Mouse (Mus musculus) spleen, postnatal 36 days (tissue): ENCODE data around the gene Pde11a.

Source experiments
- DNase-seq, 2 experiments: peaks; one replicate each; pipeline ENCODE4 v3.0.0; 2022; ENCODE audit warnings: low spot score in 2 of 2, mixed read lengths in 1 of 2

The Pde11a gene

DNA sequence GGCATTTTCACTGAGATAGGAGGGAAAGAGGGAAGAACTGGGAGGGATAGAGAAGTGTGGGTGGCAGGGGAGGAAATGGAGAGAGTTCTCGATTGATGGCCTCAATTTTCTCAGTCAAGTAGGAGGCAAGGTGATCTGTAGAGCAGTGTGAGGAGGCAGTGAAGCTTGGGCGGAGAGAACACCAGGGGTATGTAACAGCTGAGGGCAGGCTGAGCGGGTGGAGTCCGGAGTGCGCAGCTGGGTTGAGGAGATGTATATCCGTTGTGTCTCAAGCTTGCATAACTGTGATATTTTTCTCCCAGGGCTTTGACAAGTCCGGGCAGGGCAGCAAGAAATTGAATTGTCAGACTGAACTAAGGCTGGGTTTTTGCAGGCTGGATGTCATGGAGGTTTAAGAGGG is 281.0 kb downstream of the Pde11a start:
- no peak for DNase-seq

DNA sequence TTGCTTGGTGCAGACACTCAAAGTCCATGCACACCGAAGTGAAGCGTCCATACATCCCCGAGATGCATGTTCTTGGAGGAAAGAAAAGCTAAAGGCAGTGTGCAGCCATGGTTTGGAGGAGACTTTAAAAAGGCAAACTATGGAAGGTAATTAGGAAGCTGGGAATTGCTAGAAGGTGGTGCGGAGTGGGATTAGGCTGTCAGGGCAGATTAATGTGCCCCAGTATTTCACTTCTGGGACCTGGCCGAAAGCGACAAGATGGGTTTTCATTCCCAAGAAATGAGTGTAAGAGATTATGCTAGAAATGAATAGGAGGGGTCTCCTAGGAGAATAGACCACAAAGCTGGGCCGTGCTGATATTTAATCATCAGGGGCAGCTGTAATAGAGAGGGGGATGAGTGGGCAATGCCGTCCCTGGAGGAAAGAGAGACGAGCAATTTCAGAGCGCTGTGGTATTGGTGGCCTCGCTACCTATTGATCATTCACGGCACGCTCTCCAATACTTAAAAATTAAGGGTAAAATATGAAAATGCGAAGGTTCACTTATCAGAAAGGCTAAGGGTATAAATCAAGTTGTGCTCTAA is 284.7 kb downstream of the Pde11a start:
- no peak for DNase-seq

DNA sequence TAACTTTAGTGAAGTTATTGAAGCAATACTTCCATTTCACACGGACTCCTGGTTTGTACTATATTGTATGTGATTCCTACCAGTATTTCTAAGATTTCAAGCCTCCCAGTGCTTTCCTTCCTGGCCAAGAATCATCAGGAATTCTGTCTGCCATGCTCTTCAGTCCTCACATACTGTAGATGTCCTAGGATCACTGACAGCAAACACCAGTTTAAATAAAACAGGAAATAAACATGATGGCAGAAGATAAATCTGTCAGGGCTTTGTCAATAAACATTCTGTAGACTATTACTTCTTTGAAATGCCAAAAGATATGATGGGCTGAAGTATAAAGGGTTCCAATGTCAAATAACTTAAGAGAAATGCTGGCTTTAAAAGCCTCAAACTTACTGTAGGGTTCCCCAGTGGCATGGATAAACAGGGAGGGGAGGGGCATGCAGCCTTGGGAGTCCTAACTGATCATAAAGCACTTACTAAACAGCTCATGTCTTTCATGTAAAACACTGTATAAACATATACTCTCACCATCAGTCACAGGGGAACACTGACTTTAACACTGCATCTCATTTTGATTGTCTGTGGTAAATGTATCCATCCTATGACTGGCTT is 285.6 kb downstream of the Pde11a start:
- no peak for DNase-seq

DNA sequence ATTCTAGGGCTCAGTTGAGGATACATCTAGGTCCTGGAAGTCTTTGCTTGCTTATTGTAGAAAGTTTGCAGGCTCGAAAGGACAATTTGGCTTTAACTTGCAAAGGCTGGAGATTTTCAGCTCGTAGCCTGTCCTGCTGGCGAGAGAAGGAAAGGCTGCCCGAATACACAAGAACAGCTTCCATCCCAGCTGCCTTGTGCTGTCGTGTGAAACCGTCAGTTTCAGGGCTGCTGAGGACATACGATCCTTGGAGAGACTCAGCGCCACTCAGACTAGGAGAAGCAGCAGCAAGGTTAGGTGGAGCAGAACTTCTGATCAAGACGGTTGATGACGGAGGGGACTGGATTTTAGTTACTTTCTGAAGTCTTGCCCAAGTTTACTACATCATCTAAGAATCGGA is 287.2 kb downstream of the Pde11a start:
- no peak for DNase-seq

DNA sequence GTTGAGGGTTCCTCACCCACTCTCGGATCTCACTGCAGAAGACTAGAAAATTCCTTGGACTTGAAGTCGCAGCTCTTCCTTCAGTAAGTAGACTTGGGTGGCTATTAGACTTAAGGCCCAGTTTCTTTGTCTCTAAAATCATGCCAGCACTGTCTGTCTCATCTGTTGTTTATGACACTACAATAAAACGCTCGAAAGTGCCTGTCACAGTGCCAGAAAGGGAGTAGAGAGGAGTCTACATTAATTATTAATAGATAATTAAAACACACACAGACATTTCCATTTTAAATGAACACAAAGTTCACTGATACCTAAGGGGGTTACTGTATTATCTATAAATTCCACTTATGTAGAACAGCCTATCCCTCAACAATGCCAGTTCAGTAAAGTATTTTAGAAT is 287.7 kb downstream of the Pde11a start:
- no peak for DNase-seq

DNA sequence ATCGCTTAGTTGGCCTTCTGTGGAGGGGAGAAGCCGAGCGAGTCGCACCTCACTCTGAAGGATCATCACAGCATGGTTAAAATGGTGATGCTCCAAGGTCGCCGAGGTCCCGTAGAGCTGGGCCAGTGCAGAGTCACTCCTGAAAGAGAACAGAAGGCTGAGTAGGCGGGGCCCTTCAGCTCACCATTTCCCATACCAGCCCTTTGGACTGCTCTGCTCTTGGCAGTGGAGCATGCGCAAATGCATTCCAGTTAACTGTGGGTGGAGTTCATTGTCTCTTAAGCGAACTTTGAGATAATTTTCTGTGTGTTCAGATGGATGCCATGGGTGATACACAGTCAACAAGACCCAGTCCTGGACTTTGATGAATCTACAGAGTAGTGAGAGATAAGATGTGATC is 288.5 kb downstream of the Pde11a start:
- DNase-seq = no peak

DNA sequence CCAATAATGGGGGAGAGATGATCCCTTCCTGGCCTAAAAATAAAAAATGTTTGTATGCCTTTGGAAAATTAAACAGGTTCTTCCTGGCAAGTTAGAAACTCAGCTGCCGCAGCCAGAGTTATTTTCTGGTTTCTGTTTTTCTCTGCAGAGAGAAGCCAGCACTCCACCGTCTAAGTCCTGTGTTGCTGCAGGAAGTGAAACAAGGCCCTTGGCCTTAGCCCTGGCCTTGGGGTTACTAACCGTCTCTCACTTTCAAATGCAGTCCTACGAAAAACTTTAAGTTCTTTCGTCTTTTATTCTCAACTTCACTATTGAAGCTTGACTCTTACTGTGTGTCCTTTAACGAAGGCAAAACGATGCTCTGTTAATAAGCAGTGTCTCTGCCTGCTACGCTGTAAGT is 289.0 kb downstream of the Pde11a start:
- no peak for DNase-seq

DNA sequence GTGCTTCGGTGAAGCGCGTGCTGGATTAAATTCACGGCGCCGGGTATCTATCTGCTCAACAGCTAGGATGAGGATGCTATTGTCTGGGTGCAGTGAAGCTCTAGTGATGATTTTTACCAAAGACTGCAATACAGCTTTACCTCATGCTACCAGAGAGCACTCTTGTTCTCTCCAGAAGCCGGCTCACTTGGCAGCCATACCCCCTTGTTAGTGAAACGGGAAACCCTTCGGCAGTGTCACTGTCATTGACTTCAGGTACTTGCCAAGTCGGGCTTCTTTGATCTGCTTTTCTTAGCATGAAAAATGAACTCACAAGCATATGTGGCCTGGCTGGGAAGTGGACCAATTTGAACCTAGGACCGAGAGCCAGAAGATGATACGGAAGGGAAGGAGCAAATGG is 290.8 kb downstream of the Pde11a start:
- no peak for DNase-seq

DNA sequence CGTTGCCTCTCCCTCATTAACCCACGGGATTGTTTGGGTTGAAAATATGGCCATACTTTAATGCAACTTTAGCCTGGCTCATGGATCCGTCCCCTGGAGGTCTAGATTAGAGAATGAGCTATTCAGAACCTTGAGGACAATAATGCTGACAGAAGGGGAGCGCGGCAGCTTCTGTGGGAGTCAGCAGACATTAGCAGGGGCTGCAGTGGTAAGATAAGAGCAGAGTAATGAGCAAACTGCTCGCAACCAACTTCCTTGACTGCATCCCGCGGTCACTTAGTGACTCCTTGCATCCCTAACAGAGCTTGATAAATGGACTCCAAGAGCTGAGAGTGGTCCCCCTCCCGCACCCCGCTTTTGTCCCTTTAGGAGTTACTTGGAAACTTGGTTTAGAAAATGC is 296.4 kb downstream of the Pde11a start:
- no peak for DNase-seq

DNA sequence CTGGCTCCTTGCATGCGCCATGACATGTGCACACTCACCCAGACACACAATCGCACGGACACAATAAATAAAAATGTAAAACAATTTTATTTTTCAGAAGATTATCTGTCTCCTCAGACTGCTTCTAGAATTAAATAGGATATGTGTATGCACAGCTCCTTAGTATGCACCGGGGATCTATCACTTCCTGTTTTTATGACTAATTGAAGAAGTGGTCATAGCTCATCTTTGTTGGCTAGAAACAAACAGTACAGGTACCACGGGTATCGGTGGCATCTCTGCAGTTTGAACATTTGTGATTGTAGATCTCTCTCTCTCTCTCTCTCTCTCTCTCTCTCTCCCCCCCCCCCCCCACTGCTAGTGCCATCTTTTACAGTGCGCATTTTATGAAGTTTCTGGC is 298.5 kb downstream of the Pde11a start:
- no peak for DNase-seq

DNA sequence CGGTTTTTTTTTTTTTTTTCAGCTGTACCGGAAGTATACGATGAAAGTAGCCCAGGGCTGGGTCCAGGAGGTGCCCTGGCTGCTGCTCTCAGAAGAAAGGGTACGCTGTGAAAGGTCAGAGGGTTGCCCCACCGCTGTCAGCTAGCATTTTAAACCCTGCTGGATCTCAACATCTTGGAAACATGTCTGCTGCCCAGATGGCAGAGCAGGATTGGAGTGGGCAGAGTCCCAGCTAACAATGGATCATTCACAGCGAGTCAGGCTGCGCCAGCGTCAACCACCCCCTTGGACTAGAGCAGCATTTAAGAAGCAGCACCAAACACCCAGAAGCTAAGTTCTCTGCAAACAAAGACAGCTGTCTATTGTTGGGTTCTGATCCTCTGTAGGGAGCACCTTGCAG is 308.5 kb downstream of the Pde11a start:
- DNase-seq = no peak

DNA sequence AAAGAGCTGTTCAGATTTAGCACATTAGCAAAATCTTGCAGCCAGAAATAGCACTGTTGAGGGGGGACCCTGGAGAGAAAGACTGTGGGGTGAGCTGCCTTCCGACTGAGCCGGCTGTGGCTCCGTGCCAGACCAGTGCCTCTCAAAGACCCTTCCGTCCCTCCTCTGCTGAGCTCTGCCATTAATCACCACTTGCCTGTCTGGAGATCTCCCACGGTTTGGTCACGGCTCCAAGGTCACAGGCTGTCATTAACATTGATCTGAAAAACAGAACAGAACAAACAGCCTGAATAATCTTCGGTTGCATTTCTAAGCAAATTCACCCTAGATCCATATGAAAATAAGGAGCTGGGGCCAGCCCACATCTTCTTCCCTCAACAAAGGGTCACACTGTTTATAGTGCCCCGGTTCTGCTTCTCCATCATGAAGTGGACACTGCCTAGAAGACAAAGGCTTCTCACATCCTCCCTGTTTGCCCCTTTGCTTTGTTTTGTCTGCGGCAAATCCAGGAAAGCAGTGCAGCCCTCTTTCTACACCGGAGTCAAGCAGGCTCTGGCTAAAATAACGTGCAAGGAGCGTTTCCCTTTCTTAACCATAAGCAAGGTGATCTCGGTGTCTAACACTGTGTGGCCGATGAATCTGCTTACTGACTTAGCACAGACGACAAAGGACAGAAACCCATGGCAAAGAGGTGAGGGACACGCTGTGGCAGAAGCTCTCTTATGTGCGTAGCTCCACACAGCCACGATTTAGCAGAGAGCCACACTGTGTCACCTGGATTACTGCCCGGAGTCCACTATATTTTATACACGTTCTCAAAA is 309.3 kb downstream of the Pde11a start:
- no peak for DNase-seq

DNA sequence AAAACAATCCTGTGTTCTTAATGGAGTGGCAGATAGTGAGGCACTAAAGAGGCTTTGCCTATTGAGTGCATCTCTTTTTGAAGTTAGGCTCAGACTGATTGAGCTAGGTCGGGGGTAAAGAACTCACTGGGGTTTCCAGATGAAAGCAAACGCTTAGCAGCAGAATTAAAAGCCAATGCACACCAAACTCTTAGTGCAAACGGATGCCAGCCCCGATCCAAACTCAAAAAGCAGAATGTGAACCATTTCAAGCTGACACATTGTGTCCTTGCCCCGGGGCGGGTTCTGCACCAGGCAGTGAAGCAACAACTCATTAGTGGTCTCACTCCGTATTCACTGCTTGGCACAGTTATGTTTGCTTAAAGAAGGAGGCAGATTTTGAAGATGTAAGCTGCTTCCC is 321.7 kb downstream of the Pde11a start:
- DNase-seq = no peak

DNA sequence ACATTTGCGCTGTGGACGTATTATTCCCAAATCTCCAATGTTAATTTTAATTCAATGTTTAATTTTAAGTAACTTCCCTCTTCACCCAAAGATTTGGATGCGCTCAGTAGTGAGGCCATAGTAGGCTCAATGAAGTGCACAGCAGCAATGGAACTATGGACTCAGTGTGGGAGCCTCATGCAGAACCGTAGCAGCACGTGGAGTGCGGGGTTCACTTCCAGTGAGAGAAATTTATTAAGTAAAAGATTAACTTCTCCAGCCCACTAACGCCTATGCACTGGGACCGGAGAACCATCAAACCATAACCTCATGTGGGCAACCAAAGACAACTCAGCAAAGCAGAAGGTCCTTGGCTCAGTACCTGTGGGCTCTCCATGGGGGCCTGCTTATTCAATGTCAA is 322.4 kb downstream of the Pde11a start:
- DNase-seq = no peak

DNA sequence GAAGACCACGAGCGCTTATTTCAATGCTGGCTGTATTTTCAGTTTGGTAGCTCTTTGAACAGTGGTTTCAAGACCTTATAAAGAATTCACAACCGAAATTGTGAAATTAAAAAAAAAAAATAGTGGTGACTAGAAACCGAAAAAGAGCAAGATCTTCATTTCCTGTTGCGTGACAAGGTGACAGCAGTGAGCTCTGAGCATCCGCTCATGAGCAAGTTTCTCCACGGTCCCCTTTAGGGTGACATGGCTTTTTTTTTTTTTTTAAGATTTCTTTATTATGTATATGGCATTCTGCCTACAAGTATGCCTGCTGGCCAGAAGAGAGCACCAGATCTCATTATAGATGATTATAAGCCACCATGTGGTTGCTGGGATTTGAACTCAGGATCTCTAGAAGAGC is 323.1 kb downstream of the Pde11a start:
- no peak for DNase-seq

DNA sequence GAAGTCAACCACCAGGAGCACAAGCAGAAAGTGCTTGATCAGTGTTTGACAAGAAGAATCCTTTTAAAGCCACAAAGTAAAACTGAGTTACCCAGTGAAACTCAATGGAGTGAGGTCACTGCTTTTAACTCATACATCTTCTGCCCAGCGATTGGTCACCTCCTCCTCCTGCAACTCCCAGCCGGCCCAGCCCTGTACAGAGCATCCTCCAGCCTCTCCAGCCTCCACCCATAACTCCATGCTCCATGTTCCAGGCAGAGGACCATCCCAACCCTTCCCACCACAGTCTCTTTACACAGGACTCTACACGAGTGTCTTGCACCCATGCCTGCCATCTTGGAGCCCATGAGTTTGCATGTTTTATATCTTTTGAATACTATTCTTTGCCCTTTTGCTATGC is 323.9 kb downstream of the Pde11a start:
- no peak for DNase-seq

DNA sequence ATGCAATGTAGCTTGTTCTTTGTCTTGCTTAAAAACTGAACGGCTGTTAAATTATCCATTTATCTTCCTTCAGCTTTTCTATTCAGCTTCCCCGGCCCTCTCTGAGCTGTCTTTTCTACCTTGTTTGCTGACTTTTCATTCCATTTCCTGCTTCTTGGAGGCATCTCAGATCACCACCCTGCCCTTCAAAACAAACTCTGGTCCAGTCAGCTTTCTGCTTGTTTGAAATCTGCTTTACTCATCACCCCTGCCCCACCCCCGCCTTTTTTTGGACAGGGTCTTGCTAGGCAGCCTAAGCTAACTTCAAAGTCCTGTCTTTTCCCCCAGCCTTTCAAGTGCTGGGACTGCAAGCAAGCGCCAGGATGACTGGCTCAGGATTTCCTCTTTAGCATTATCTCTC is 332.4 kb downstream of the Pde11a start:
- no peak for DNase-seq

DNA sequence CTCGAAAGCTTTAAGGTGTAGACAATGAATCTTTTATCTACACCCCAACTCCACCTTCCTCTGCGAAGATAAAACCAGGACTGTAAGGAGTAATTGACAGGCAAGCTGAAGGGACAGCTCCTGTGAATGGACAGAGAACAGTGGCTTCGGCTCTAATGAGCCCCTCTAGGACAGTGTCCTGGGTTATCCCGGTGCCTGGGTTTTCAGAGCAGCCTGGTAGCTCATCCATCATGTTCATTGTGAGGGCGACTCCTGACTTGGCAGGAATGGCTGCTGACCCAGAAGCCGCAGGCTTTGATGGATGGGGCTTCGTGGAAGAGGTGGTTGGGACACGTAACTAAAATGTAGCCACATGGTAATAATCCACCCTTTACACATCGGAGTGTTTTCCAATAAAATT is 335.7 kb downstream of the Pde11a start:
- DNase-seq = no peak

DNA sequence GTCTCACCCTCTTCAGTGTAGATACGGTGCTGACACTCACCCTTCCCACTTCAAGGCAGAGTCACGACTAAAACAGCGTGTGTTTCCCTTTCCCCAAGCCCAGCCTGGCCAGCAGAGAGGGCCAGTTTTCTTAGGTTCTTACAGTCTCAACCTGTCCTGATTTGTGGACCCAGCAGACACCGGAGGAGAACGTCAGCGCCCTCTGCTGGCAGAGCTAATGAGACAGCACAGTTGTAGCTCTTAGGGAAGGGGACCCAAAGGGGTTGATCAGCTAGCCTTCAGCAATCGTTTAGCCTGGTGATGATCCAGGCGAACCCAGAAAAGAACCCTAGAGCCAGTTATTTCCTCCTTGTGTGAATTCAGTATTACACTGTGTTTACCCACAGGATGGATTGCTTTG is 337.2 kb downstream of the Pde11a start:
- DNase-seq = peak; percentile 29 to 35

DNA sequence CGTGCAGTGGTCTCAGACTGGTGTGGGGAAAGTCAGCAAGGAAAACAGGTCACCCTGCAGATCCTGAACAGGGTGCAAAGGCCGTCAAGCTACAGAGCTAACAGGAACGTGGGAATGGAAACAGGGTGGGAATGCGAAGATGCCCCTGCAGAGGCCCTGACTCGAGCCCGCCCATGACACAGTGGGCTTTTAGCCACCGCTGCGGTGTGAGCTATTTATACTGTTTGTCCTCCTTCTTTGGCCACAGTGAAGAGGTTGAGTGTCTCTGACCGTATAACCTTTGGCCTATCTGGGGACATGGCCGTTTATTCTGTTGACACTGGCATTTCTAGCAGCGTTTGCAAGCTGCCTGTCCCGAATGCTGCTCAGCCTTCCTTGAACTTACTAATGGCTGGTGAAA is 338.9 kb downstream of the Pde11a start:
- no peak for DNase-seq

DNA sequence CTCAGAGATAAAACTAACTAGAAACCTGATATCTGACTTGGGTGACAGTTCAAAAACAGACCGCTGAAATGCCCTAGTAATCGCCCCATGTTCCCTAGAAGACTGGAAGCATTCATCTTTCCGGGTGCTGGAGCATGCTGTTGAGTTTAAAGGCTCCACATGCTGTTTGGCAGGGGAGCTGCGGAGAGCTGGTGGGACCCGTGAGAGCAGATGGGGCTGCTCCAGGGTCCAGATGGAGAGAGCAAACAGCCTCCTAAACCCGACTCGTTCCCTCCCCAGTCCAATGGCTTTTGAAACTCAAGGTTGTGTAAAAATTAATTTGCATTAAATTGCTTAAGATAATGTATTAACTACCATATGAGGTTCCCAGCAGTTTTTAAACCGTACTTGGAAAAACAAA is 339.9 kb downstream of the Pde11a start:
- DNase-seq = no peak

DNA sequence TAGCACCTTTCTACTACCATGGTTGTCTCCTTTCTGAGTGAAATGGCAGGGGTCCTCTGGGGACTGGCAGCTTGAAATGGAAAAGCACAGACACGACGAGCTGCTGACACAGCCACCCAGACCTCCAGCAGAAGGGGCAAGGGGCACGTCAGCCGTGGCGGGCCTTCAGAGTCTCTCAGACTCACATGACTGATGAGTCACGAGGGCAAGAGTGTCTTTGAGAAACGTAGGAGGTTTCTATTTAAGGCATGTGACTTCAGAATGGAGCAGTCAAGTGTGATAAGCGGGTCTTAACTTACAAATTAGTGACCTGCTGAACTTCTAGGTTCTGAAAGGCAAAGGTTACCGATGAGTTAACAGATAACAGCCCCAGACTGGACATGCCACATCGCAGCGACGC is 340.8 kb downstream of the Pde11a start:
- DNase-seq = no peak

DNA sequence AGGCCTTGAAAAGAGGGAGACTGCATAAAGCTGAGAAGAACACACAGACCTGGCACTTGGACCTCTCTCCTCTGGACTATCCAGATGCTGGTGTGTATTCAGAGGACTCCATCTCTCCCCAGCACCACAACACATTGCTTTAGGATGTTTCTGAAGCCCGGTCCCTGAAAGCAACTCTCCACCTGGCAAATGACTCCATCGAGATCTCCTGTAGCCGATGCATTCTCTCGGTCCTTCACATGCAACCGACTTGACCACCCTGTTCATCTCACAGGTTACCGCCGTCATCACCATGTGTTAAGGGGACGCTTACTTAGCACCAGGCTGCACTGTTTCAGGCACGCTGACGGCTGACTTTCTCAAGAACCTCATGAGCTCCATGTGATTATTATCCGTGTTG is 343.7 kb downstream of the Pde11a start:
- no peak for DNase-seq
